Mouse (Mus musculus): Measurements from ENCODE around the gene Gm960. TPM values are rescaled to one million over a fixed set of nuclear protein-coding genes. Genes with fewer than 3 reads are reported as not detected.

Gm960 gene
- polyA plus RNA-seq, 1 experiment, result 0.96 TPM

DNA sequence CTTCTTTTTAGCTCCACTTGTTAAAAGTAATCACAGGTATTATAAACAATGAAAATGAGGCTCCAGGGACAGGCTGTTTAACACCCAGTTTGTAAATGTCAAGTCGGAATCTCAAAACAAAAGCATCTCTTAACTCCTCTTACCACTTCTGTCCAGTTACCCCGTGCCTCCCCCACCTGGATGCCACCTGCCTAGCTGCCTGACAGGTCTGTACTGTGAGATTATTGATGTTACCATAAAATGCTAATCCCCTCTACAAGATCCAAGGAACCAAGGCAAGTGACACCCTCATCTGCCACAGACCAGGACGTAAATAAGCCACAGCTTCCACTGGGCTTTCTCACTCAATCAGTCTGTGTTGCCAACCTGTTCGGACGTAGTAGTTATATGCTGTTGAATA lies 1.4 kb upstream of the Gm960 start:
- H3K4me3 ChIP-seq (ENCODE audit: insufficient read depth, poor library complexity, severe bottlenecking), result no peak overlapping the region
- no peaks in the 10 kb centered on the region for H3K27me3 ChIP-seq (ENCODE audit: control insufficient read depth, insufficient read depth, insufficient read length)
- no peaks in the 10 kb centered on the region for H3K36me3 ChIP-seq (ENCODE audit: control insufficient read depth, insufficient read depth)
- H3ac ChIP-seq (ENCODE audit: control insufficient read depth, insufficient read length, low read depth), result no peak overlapping the region
- no peaks in the 10 kb centered on the region for H3K79me2 ChIP-seq (ENCODE audit: control insufficient read depth, insufficient read depth)
- TF ChIP-seq MYOD1 (IDR thresholded peaks at IDR 0.05; ENCODE audit: control insufficient read depth, insufficient read length, low read depth) (no peak), FOSL1 (IDR thresholded peaks at IDR 0.05; ENCODE audit: insufficient read depth, low read length, poor library complexity, severe bottlenecking) (no peak), USF1 (IDR thresholded peaks at IDR 0.05; ENCODE audit: low read depth) (no peak), MYOG (IDR thresholded peaks at IDR 0.05; ENCODE audit: control insufficient read depth, extremely low read depth, insufficient read length) (no peak), CTCF (IDR thresholded peaks at IDR 0.05; ENCODE audit: control insufficient read depth, insufficient read depth, insufficient read length) (no peak), MAX (IDR thresholded peaks at IDR 0.05) (no peak), CEBPB (IDR thresholded peaks at IDR 0.05; ENCODE audit: low read depth) (no peak)
- no peaks in the 10 kb centered on the region for H3K79me3 ChIP-seq (ENCODE audit: low read depth)

DNA sequence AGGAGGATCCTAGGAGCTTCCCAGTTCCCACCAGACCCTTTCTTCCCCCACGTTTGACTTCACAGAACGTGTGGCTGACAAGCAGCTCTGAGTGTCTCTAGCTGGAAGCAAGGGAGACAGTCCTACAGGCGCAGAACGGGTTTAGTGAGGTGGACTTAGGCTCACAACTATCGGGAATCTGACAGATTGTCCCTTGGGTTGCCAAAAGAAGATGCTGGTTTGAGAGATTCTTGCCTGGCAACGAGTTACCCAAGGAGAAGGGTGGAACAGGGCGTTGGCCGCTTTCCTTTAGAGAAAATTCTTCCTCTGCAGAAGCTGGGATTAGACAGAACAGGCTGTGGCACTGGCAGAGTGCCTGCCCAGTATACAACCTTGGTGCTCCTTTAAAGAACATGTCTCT lies 388 bp upstream of the Gm960 start:
- TF ChIP-seq CEBPB (IDR thresholded peaks at IDR 0.05; ENCODE audit: low read depth) (no peak), FOSL1 (IDR thresholded peaks at IDR 0.05; ENCODE audit: insufficient read depth, low read length, poor library complexity, severe bottlenecking) (no peak), USF1 (IDR thresholded peaks at IDR 0.05; ENCODE audit: low read depth) (no peak), MYOD1 (IDR thresholded peaks at IDR 0.05; ENCODE audit: control insufficient read depth, insufficient read length, low read depth) (no peak), MYOG (IDR thresholded peaks at IDR 0.05; ENCODE audit: control insufficient read depth, extremely low read depth, insufficient read length) (no peak), MAX (IDR thresholded peaks at IDR 0.05) (no peak), CTCF (IDR thresholded peaks at IDR 0.05; ENCODE audit: control insufficient read depth, insufficient read depth, insufficient read length) (no peak)
- H3K79me3 ChIP-seq (ENCODE audit: low read depth), result no peaks in the 10 kb centered on the region
- no peaks in the 10 kb centered on the region for H3K36me3 ChIP-seq (ENCODE audit: control insufficient read depth, insufficient read depth)
- H3K79me2 ChIP-seq (ENCODE audit: control insufficient read depth, insufficient read depth), result no peaks in the 10 kb centered on the region
- no peaks in the 10 kb centered on the region for H3K27me3 ChIP-seq (ENCODE audit: control insufficient read depth, insufficient read depth, insufficient read length)
- no peak overlapping the region for H3K4me3 ChIP-seq (ENCODE audit: insufficient read depth, poor library complexity, severe bottlenecking)
- no peak overlapping the region for H3ac ChIP-seq (ENCODE audit: control insufficient read depth, insufficient read length, low read depth)

DNA sequence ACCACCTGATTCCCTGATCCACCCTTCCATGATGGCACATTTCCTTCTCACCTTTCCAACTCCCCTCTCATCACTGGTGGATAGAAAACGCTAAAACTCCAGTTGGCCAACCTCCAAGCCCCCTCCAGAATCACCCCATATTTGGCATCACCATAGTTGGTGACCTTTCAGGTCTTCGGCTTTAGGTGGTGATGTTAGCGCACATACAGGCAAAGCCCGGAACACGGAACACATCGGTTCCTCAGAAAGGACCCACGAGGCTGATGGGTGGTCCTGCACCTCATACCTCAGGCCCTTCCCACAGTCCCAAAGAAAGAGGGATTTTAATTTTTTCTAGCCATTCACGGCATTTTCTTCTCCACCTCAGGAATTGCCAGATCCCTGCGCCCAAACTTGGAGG lies 747 bp downstream of the Gm960 start:
- Histone ChIP-seq H3K79me3 (ENCODE audit: low read depth) (no peaks in the 10 kb centered on the region), H3K4me3 (ENCODE audit: insufficient read depth, poor library complexity, severe bottlenecking) (no peak overlapping the region), H3K36me3 (ENCODE audit: control insufficient read depth, insufficient read depth) (no peaks in the 10 kb centered on the region), H3K79me2 (ENCODE audit: control insufficient read depth, insufficient read depth) (no peaks in the 10 kb centered on the region), H3ac (ENCODE audit: control insufficient read depth, insufficient read length, low read depth) (no peak overlapping the region), H3K27me3 (ENCODE audit: control insufficient read depth, insufficient read depth, insufficient read length) (no peaks in the 10 kb centered on the region)
- TF ChIP-seq CTCF (IDR thresholded peaks at IDR 0.05; ENCODE audit: control insufficient read depth, insufficient read depth, insufficient read length) (no peak), FOSL1 (IDR thresholded peaks at IDR 0.05; ENCODE audit: insufficient read depth, low read length, poor library complexity, severe bottlenecking) (no peak), MAX (IDR thresholded peaks at IDR 0.05) (no peak), USF1 (IDR thresholded peaks at IDR 0.05; ENCODE audit: low read depth) (no peak)

DNA sequence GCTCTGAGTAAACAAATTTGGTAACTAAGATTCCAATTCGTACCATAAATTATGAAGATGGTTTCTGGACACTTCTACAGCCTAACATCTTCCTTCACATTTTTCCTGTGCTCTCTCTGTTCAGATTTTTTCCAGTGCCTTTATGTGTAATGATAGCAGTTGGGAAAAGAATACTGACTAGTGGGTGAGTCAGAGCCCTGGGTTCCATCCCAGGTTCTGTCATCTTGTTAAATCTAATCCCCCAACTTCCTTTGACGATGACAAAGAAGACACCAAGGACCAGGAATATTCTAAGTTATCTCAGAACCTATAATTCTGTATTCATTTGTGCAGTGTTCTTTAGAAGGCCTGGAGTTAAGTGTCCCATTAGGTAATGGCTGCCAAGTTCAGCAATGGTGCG lies 1.3 kb downstream of the Gm960 start:
- no peaks in the 10 kb centered on the region for H3K36me3 ChIP-seq (ENCODE audit: control insufficient read depth, insufficient read depth)
- H3K79me3 ChIP-seq (ENCODE audit: low read depth), result no peaks in the 10 kb centered on the region
- H3K27me3 ChIP-seq (ENCODE audit: control insufficient read depth, insufficient read depth, insufficient read length), result no peaks in the 10 kb centered on the region
- no peaks in the 10 kb centered on the region for H3K79me2 ChIP-seq (ENCODE audit: control insufficient read depth, insufficient read depth)
- H3K4me3 ChIP-seq (ENCODE audit: insufficient read depth, poor library complexity, severe bottlenecking), result no peak overlapping the region
- H3ac ChIP-seq (ENCODE audit: control insufficient read depth, insufficient read length, low read depth), result no peak overlapping the region
- TF ChIP-seq FOSL1 (IDR thresholded peaks at IDR 0.05; ENCODE audit: insufficient read depth, low read length, poor library complexity, severe bottlenecking), result no peak
- no peak for TF ChIP-seq CEBPB (IDR thresholded peaks at IDR 0.05; ENCODE audit: low read depth)
- no peak for TF ChIP-seq MYOG (IDR thresholded peaks at IDR 0.05; ENCODE audit: control insufficient read depth, extremely low read depth, insufficient read length)
- TF ChIP-seq CTCF (IDR thresholded peaks at IDR 0.05; ENCODE audit: control insufficient read depth, insufficient read depth, insufficient read length), result no peak
- no peak for TF ChIP-seq MAX (IDR thresholded peaks at IDR 0.05)
- TF ChIP-seq MYOD1 (IDR thresholded peaks at IDR 0.05; ENCODE audit: control insufficient read depth, insufficient read length, low read depth), result no peak
- TF ChIP-seq USF1 (IDR thresholded peaks at IDR 0.05; ENCODE audit: low read depth), result no peak

GRCm38 (mm10) chr19:4694346-4694745 lies 4.1 kb downstream of the Gm960 start:
- Histone ChIP-seq H3K4me3 (ENCODE audit: insufficient read depth, poor library complexity, severe bottlenecking) (no peak overlapping the region), H3K27me3 (ENCODE audit: control insufficient read depth, insufficient read depth, insufficient read length) (no peaks in the 10 kb centered on the region), H3K79me3 (ENCODE audit: low read depth) (no peaks in the 10 kb centered on the region), H3K79me2 (ENCODE audit: control insufficient read depth, insufficient read depth) (no peaks in the 10 kb centered on the region), H3K36me3 (ENCODE audit: control insufficient read depth, insufficient read depth) (no peaks in the 10 kb centered on the region), H3ac (ENCODE audit: control insufficient read depth, insufficient read length, low read depth) (no peak overlapping the region)
- no peak for TF ChIP-seq FOSL1 (IDR thresholded peaks at IDR 0.05; ENCODE audit: insufficient read depth, low read length, poor library complexity, severe bottlenecking)
- TF ChIP-seq MAX (IDR thresholded peaks at IDR 0.05), result no peak
- no peak for TF ChIP-seq MYOG (IDR thresholded peaks at IDR 0.05; ENCODE audit: control insufficient read depth, extremely low read depth, insufficient read length)
- TF ChIP-seq CTCF (IDR thresholded peaks at IDR 0.05; ENCODE audit: control insufficient read depth, insufficient read depth, insufficient read length), result no peak
- TF ChIP-seq MYOD1 (IDR thresholded peaks at IDR 0.05; ENCODE audit: control insufficient read depth, insufficient read length, low read depth), result no peak
- TF ChIP-seq USF1 (IDR thresholded peaks at IDR 0.05; ENCODE audit: low read depth), result no peak
- TF ChIP-seq CEBPB (IDR thresholded peaks at IDR 0.05; ENCODE audit: low read depth), result no peak

GRCm38 (mm10) chr19:4672401-4672800 lies 26.1 kb downstream of the Gm960 start:
- no peaks in the 10 kb centered on the region for H3K27me3 ChIP-seq (ENCODE audit: control insufficient read depth, insufficient read depth, insufficient read length)
- TF ChIP-seq MAX (IDR thresholded peaks at IDR 0.05) (no peak), USF1 (IDR thresholded peaks at IDR 0.05; ENCODE audit: low read depth) (no peak), MYOD1 (IDR thresholded peaks at IDR 0.05; ENCODE audit: control insufficient read depth, insufficient read length, low read depth) (peak; percentile 27), MYOG (IDR thresholded peaks at IDR 0.05; ENCODE audit: control insufficient read depth, extremely low read depth, insufficient read length) (no peak)
- H3K4me3 ChIP-seq (ENCODE audit: insufficient read depth, poor library complexity, severe bottlenecking), result no peak overlapping the region
- no peaks in the 10 kb centered on the region for H3K79me3 ChIP-seq (ENCODE audit: low read depth)
- H3K79me2 ChIP-seq (ENCODE audit: control insufficient read depth, insufficient read depth), result no peaks in the 10 kb centered on the region
- H3K36me3 ChIP-seq (ENCODE audit: control insufficient read depth, insufficient read depth), result no peaks in the 10 kb centered on the region
- no peak overlapping the region for H3ac ChIP-seq (ENCODE audit: control insufficient read depth, insufficient read length, low read depth)
